Mouse (Mus musculus) retina, postnatal 1 day (tissue): Measurements from ENCODE around the gene Gbx1.

Experiments
- DNase-seq: peaks from one replicate; pipeline ENCODE4 v3.0.0-alpha.2; 2012

Gene Gbx1

GRCm38 (mm10) chr5:24474723-24475261 is 52.2 kb downstream of the Gbx1 start:
- DNase-seq, result peak; percentile 52

DNA sequence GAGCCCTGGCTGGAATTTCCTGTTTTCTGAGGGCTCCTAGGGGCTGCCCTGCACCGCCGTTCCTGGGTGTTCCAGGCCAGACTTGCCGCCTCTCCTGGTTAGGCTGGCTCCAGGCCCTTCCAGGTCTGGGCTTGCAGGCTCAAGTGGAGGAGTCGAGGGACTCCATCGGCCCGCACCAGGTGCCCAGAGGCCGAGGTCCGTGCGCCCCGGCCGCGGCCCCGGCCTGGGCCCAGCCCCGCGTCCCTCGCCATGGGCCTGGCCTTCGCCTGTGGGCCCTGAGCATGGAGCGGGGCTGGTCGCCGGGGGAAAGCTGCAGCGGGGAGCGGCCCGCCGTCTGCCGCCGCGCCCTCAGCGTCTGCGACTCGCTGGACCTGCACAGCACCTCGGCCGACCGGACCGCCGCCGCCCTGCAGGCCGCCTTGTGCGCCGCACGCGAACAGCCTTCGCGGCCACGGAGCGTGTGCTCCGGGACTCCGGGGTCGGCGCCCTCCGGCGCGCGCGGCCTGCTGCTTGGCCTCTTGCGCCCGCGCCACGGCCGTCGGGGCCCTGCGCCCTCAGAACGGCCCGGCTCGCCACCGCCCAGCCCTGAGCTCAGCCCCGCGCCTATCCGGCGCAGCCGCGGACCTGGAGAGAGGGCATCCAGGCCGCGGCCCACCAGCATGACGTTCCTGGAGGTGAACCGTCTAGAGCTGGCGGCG is 52.8 kb downstream of the Gbx1 start:
- peak; percentile 40 for DNase-seq

GRCm38 (mm10) chr5:24472884-24473619 is 54.0 kb downstream of the Gbx1 start:
- no peak for DNase-seq

GRCm38 (mm10) chr5:24470600-24470999 is 56.4 kb downstream of the Gbx1 start:
- peak; percentile 85 for DNase-seq

- DNase-seq, result peak; percentile 57
Observed at GRCm38 (mm10) chr5:24466762-24467161, 60.2 kb downstream of the Gbx1 start.

DNA sequence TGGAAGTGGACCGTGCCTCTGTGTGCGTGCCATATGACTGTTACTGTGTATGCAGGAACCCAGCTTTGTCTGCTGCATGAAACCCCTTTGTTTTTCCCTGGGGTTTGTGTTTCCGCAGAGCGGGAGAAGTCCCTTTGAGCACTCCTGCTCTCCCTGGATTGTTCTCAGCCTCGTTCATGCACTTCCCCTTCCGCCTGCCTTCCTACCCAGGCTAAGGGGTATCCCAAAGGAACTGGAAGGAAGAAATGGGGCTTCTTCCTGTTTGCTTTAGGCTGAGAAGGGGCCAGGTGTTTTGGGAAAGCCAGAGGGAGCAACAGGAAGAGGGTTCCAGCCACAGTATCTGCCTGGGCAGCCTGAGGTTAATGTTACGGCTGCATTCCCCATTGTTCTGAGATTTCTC is 71.4 kb downstream of the Gbx1 start:
- DNase-seq, result no peak

DNA sequence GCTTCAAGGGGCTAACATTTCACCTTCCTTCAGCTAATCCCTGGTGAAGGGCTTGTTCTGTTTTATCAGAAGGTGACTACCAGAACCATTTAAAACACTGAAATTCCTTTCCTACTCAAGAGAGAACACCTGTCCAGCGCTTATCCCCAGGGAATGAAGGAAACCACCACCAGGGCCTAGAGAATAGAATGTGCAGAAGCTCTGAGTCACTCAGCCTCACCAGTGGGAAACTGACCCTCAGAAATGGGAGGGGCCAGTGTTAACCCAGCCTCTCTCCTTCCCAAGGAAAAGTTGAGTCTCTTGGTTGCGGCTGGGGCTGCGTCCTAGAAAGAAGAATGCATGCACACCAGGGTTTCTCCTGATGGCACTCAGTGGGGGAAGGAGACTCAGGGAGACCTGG is 71.9 kb downstream of the Gbx1 start:
- DNase-seq, result no peak

GRCm38 (mm10) chr5:24453985-24454303 is 73.1 kb downstream of the Gbx1 start:
- no peak for DNase-seq

GRCm38 (mm10) chr5:24453283-24453984 is 73.6 kb downstream of the Gbx1 start:
- DNase-seq, result peak; percentile 84
